Mouse (Mus musculus) urinary bladder, postnatal 25 days (tissue): Measurements from ENCODE around the gene Pate1.

Source experiments
- DNase-seq: peaks from one replicate; pipeline ENCODE4 v3.0.0; 2022; ENCODE audit warnings: low spot score

The Pate1 gene

DNA sequence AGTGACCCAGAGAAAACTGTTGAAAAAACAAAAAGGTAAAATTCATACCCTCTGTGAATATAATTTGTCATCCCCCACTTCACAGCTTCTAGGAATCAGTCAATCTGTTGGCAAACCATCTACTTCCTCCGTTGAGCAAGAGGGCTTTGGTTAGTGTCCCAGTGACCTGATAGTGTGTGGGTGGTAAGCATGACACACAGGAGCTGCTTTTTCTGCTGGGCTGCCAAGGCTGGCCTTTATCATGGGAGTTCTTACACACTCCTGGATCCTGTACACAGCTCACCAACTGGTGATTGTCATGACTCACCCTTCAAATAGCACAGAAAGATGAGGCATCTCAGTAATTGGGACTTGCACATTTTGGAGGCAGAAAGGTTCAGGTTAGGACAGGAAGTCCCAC, at the start of gene Pate1:
TSS of gene Pate1 (minus strand) at position 378 of the 400 bp plus-strand sequence.
- no peak for DNase-seq

DNA sequence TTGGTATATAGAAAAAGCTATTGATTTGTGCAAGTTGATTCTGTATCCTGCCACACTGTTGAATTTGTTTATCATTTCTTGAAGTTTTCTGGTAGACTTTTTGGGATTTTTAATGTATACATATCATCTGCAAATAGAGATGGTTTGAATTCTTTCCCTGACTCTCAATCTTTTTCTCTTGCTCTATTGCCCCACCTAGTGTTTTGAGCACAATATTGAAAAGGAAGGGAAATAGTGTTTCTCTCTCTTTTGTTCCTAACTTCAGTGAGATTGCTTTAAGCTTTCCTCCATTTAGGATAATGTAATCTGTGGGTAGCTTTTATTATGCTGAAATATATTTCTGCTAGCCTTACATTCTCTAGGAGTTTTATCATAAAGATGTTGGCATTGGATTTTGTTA, 20.1 kb upstream of the Pate1 start:
- no peak for DNase-seq

DNA sequence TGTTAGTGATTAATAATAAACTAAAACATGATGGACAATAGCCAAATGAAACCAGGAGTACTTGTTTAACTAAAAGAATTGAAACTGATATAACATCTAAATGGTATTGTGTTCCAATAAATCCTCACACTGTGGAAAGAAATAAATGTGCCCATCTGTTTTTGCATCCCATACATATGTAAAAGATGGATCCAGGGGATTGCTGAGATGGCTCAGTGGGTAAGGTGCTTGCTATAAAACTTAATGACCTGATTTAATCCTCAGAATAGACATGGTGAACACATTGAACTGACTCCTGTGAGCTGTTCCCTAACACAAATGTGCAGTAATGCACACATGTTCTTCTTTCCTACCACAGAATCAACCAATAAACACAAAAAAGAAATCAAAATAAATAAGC, 4.7 kb upstream of the Pate1 start:
- no peak for DNase-seq

DNA sequence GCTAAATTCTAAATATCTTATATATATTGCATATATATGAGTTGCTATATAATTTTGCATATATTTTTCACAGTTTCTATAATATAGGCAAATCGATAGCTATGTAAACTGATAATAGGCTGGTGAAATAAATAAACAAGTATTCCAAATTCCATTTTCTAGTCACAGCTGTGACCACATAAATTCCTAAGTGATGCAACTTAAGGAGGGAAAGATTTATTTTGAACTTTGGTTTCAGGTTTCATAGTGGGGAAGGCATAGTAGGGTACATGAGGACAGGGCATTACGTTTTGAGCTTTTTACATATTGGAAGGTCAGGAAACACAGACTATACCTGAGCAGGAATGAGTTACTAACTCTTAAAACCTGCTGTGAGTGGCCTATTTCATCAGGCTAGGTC, 13.6 kb downstream of the Pate1 start:
- DNase-seq = no peak

DNA sequence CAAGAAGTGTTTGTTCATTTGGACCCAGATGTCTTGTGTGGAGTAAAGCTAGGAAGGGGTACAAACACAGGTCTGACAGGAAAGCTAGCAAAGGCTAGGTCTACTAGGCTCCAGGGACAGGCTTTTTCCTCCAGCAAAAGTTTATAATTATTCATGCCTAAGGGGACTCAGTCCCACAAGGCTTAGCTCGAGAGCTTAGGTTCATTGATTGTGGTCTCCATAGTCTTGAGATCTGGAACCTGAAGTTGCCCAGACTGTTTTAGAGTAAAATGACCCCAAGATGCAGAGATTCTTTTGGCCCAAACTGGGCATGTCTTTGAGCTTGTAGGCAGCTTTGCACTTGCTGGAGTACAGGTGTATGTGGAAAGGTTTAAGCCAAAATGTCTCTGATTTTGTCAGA, 39.1 kb downstream of the Pate1 start, which contains the start of gene Pate3:
TSS of gene Pate3 (minus strand) at position 101 of the 400 bp plus-strand sequence.
- DNase-seq = no peak
